Mouse (Mus musculus): ENCODE results near the gene Atad1. TPM values are rescaled to one million over a fixed set of nuclear protein-coding genes. Genes with fewer than 3 reads are reported as not detected.
"Not testable (repeated sequence)": the region's sequence is repeated elsewhere in the genome, so short reads cannot be mapped to it uniquely, and the experiment has no call there.

Atad1 gene
- 88.9 and 89.5 TPM in 2 replicates for total RNA-seq (2015)
- 64.2 and 68.4 TPM in 2 replicates for total RNA-seq (2017)

GRCm38 (mm10) chr19:32739686-32740085, at the start of gene Atad1:
TSS of gene Atad1 (minus strand) at chr19:32739786.
- no peak for ATAC-seq (replicated peaks; ENCODE audit: poor library complexity)

GRCm38 (mm10) chr19:32788016-32788415, 48.4 kb upstream of the Atad1 start:
- peak; percentile 48 for ATAC-seq (replicated peaks; ENCODE audit: poor library complexity)

GRCm38 (mm10) chr19:32787388-32787787, 47.8 kb upstream of the Atad1 start:
- ATAC-seq (replicated peaks; ENCODE audit: poor library complexity), result not testable (repeated sequence)

GRCm38 (mm10) chr19:32781305-32782071, 41.9 kb upstream of the Atad1 start:
- peak; percentile 37; the same call in 1 of the 2 replicates for ATAC-seq (replicated peaks; ENCODE audit: poor library complexity)

- peak; percentile 55; the same call in 1 of the 2 replicates for ATAC-seq (replicated peaks; ENCODE audit: poor library complexity)
These were observed 39.5 kb upstream of the Atad1 start for GRCm38 (mm10) chr19:32779131-32779530.

- ATAC-seq (replicated peaks; ENCODE audit: poor library complexity), result no peak
These were observed 38.8 kb upstream of the Atad1 start for GRCm38 (mm10) chr19:32778411-32778810.

GRCm38 (mm10) chr19:32762493-32762892, 22.9 kb upstream of the Atad1 start:
- no peak for ATAC-seq (replicated peaks; ENCODE audit: poor library complexity)

- no peak for ATAC-seq (replicated peaks; ENCODE audit: poor library complexity)
These were observed 21.6 kb upstream of the Atad1 start for GRCm38 (mm10) chr19:32761162-32761561.

GRCm38 (mm10) chr19:32760499-32760898, 20.9 kb upstream of the Atad1 start:
- ATAC-seq (replicated peaks; ENCODE audit: poor library complexity), result no peak

GRCm38 (mm10) chr19:32759357-32760024, 19.9 kb upstream of the Atad1 start:
- ATAC-seq (replicated peaks; ENCODE audit: poor library complexity), result no peak

GRCm38 (mm10) chr19:32758793-32759161, 19.2 kb upstream of the Atad1 start:
- no peak for ATAC-seq (replicated peaks; ENCODE audit: poor library complexity)

GRCm38 (mm10) chr19:32757831-32758792, 18.5 kb upstream of the Atad1 start:
- no peak for ATAC-seq (replicated peaks; ENCODE audit: poor library complexity)

- ATAC-seq (replicated peaks; ENCODE audit: poor library complexity), result peak; percentile 63
These were observed 17.5 kb upstream of the Atad1 start, which contains the start of gene Pten for GRCm38 (mm10) chr19:32756900-32757725. TSS of gene Pten (plus strand) at chr19:32757497.

- no peak for ATAC-seq (replicated peaks; ENCODE audit: poor library complexity)
These were observed 17.0 kb upstream of the Atad1 start for GRCm38 (mm10) chr19:32756636-32756899.

GRCm38 (mm10) chr19:32755792-32756635, 16.4 kb upstream of the Atad1 start:
- ATAC-seq (replicated peaks; ENCODE audit: poor library complexity), result peak; percentile 62

- no peak for ATAC-seq (replicated peaks; ENCODE audit: poor library complexity)
These were observed 15.7 kb upstream of the Atad1 start for GRCm38 (mm10) chr19:32755104-32755791.

- ATAC-seq (replicated peaks; ENCODE audit: poor library complexity), result no peak
These were observed 14.8 kb upstream of the Atad1 start for GRCm38 (mm10) chr19:32754188-32755000.

GRCm38 (mm10) chr19:32753386-32753785, 13.8 kb upstream of the Atad1 start:
- no peak for ATAC-seq (replicated peaks; ENCODE audit: poor library complexity)
